Mouse (Mus musculus) brain, adult 2 months (tissue): ENCODE data around the gene Rsbn1l.
A peak's percentile ranks its signal among the peaks of the same experiment; 100 is the strongest.
"Not testable (repeated sequence)": the region's sequence is repeated elsewhere in the genome, so short reads cannot be mapped to it uniquely, and the experiment has no call there.

Source experiments
- DNase-seq: peaks from one replicate; pipeline ENCODE4 v3.0.0; 2011; ENCODE audit warnings: low read depth, low spot score

Rsbn1l gene

GRCm38 (mm10) chr5:20950516-20950854 lies 5.7 kb downstream of the Rsbn1l start:
- DNase-seq, result no peak

- no peak for DNase-seq
These were observed 6.1 kb downstream of the Rsbn1l start for GRCm38 (mm10) chr5:20950093-20950492.

GRCm38 (mm10) chr5:20946906-20947305 lies 9.3 kb downstream of the Rsbn1l start:
- DNase-seq, result peak; percentile 71

- DNase-seq, result no peak
These were observed 11.0 kb downstream of the Rsbn1l start for GRCm38 (mm10) chr5:20944961-20945748.

- not testable (repeated sequence) for DNase-seq
These were observed 12.4 kb downstream of the Rsbn1l start for GRCm38 (mm10) chr5:20943791-20944190.

- no peak for DNase-seq
These were observed 13.7 kb downstream of the Rsbn1l start for GRCm38 (mm10) chr5:20942523-20942922.

GRCm38 (mm10) chr5:20941205-20941604 lies 15.0 kb downstream of the Rsbn1l start:
- DNase-seq, result peak; percentile 76

GRCm38 (mm10) chr5:20940696-20941095 lies 15.5 kb downstream of the Rsbn1l start:
- DNase-seq, result peak; percentile 36

- no peak for DNase-seq
These were observed 16.1 kb downstream of the Rsbn1l start for GRCm38 (mm10) chr5:20940040-20940571.

GRCm38 (mm10) chr5:20938523-20938922 lies 17.7 kb downstream of the Rsbn1l start:
- peak; percentile 18 for DNase-seq

GRCm38 (mm10) chr5:20935934-20936333 lies 20.3 kb downstream of the Rsbn1l start:
- peak; percentile 66 for DNase-seq

- no peak for DNase-seq
These were observed 23.6 kb downstream of the Rsbn1l start for GRCm38 (mm10) chr5:20932585-20932984.

GRCm38 (mm10) chr5:20931300-20931699 lies 24.9 kb downstream of the Rsbn1l start:
- no peak for DNase-seq

GRCm38 (mm10) chr5:20930430-20930829 lies 25.8 kb downstream of the Rsbn1l start:
- DNase-seq, result no peak

GRCm38 (mm10) chr5:20929669-20930151 lies 26.5 kb downstream of the Rsbn1l start:
- DNase-seq, result no peak

- no peak for DNase-seq
These were observed 30.7 kb downstream of the Rsbn1l start for GRCm38 (mm10) chr5:20925451-20925850.

GRCm38 (mm10) chr5:20924608-20925007 lies 31.6 kb downstream of the Rsbn1l start:
- no peak for DNase-seq

- DNase-seq, result peak; percentile 25
These were observed 36.6 kb downstream of the Rsbn1l start for GRCm38 (mm10) chr5:20919566-20919965.

GRCm38 (mm10) chr5:20918967-20919366 lies 37.2 kb downstream of the Rsbn1l start:
- DNase-seq, result no peak

- peak; percentile 90 for DNase-seq
These were observed 42.6 kb downstream of the Rsbn1l start for GRCm38 (mm10) chr5:20913372-20914275.

- DNase-seq, result no peak
These were observed 44.5 kb downstream of the Rsbn1l start for GRCm38 (mm10) chr5:20911741-20912140.

GRCm38 (mm10) chr5:20906191-20906590 lies 50.0 kb downstream of the Rsbn1l start:
- DNase-seq, result no peak
